Mouse (Mus musculus) brain, embryonic 14.5 days (tissue): Measurements from ENCODE around the gene Scai. TPM values are rescaled to one million over a fixed set of nuclear protein-coding genes. Genes with fewer than 3 reads are reported as not detected.

Experiments
- DNase-seq: peaks from one replicate; pipeline ENCODE4 v3.0.0-alpha.2; 2011; ENCODE audit warnings: low read depth
- CTCF ChIP-seq: fragments of 200-500 bp; IDR thresholded peaks from 2 replicates; pipeline ENCODE4 v1.5.1; 2012; ENCODE audit warnings: inconsistent platforms, mild to moderate bottlenecking, moderate library complexity, borderline replicate concordance; ENCODE audit not compliant: insufficient read depth, insufficient read length; ENCODE audit errors: extremely low read depth
- POLR2A ChIP-seq: fragments of 200-500 bp; IDR thresholded peaks from 2 replicates; pipeline ENCODE4 v1.6.1; 2012; ENCODE audit warnings: mild to moderate bottlenecking, inconsistent platforms, borderline replicate concordance; ENCODE audit not compliant: poor library complexity, insufficient read depth, insufficient read length, severe bottlenecking; ENCODE audit errors: extremely low read depth
- polyA plus RNA-seq: library from polyadenylated mRNA; depleted of rRNA; stranded (reverse); fragments of >200 nt; gene quantifications from 2 replicates; pipeline ENCODE4 v1.2.3, GENCODE M21; 2012; rRNA removed

Gene Scai
- 15.2 and 15.9 TPM in 2 replicates for polyA plus RNA-seq

GRCm38 (mm10) chr2:39190561-39191056 is at the start of gene Scai:
Gene Scai (minus strand): TSS chr2:39190734.
- DNase-seq, result peak; percentile 100
- TF ChIP-seq POLR2A (peak; percentile 80; the same call in 1 of the 2 replicates), CTCF (peak; percentile 83)

DNA sequence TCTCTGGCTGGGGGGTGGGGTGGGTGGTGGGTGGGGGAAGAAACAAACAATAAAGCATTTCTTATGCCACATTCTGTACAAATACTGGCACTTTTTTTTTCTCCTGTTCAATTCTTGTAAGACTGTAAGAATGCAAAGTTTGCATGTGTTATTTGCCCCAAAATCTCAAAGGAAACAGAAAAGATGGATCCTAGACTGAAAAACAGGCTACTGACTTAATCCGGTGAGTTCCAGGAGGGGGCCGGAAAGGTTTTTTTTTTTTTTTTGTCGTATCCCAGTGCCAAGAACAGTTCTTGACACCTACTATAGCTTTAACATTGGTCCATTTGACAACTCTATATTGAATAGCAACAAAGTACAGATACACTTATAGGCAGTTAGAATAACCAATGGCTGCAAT is 36.2 kb upstream of the Scai start:
- TF ChIP-seq CTCF, result no peak
- DNase-seq, result peak; percentile 9

DNA sequence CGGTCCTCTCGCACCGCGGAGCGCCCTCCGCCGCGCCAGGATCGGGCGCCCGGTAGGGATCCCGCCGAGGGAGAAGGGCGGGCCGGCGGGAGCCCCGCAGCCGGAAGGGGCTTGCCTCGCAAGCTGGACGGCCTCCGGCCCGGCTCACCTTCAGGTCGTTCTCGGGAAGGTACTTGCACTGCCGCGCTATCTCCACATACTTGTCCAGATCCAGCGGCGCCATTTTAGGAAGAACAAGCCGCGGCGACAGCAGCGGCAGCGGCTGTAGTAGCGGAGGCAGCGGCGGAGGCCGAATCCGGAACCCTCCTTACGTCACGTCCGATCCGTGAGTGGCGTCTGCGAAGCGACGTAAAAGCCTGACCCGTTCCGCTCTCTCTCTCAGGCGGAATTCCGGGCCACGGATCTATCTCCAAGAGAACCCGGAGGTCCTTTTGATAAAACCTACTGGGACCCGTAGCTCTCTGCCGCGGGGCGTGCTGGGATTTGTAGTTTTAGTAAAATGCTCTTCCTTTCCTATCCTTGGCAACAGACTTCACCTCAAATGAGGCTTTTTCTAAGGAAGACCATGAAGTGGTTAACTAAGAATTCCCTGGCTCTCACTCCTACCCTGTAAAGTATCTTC is 35.6 kb upstream of the Scai start, which contains the start of gene Ppp6c:
Gene Ppp6c (minus strand): TSS at position 433 of the 622 bp plus-strand sequence.
- TF ChIP-seq CTCF, result no peak
- TF ChIP-seq POLR2A, result peak; percentile 79; the same call in 1 of the 2 replicates
- peak; percentile 100 for DNase-seq

- DNase-seq, result peak; percentile 14
Observed at GRCm38 (mm10) chr2:39225331-39226018, 34.9 kb upstream of the Scai start.

GRCm38 (mm10) chr2:39224621-39225020 is 34.1 kb upstream of the Scai start:
- TF ChIP-seq CTCF (no peak), POLR2A (no peak)
- DNase-seq, result peak; percentile 14

DNA sequence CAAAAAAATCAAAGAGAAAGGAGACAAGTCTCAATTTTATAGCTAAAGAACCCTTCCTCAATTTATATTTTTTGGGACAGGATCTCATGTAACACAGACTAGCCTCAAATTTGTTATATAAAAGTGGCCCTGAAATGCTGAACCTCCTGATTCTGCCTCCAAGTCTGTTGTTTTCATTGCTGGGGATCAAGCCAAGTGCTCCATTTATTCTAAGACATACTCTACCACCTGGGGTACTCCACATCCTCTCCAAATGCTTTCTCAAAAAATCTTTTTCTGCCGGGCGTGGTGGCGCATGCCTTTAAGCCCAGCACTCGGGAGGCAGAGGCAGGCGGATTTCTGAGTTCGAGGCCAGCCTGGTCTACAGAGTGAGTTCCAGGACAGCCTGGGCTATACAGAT is 29.5 kb upstream of the Scai start:
- no peak for DNase-seq
- no peak for TF ChIP-seq POLR2A
- TF ChIP-seq CTCF, result no peak

DNA sequence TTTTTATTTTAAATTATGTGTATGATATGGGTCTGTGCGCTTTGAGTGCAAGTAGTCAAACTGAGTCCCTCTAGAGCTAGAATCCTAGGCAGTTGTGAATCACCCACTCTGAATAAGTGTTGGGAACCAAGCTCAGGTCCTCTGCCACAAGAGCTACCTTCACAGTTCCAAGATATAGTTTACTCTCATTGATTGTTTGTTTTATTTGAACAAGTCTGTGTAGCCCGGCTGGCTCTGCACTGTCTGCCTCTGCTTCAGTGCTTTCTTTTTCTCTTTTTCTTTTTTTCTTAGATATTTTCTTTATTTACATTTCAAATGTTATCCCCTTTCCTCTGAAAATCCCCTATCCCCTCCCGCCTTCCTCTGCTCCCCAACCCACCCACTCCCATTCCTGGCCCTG is 28.5 kb upstream of the Scai start:
- no peak for DNase-seq
- TF ChIP-seq POLR2A (no peak), CTCF (no peak)

DNA sequence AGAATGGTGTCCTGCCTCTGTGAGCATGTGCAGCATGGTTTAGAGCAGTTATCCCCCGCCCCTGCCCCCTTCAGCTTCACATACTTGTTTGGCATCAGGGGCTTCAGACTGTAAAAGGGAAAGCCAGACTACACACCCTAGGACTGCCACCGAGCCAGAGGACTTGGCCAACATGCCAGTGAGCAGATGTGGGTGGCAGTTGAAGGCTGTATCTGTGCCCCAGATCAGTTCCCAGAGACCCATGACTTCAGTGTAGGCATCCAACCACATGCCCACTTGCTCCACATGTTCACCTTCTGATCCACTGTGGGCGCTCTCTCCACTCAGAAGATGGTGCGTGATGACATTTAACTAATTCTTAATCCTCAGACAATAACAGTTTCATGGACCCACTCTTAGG is 26.6 kb upstream of the Scai start:
- DNase-seq, result no peak
- no peak for TF ChIP-seq CTCF
- TF ChIP-seq POLR2A, result no peak

DNA sequence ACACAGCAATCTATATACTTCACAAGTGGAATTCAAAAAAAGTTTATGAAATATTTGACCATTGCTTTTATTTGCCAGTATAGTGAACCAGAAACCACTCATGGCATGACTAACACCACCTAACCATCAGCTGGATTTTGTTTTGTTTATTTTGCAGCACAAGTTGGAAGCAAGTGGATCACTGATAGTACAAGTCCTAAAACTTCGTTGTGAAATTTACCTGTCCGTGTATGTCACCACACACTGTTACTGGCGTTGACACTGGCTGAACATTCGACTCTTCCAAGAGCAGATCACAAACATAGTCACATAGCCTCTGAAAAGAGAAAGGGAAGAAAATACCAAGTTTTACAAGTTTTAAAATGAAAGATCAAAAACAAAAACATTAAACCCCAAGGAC is 20.2 kb upstream of the Scai start:
- no peak for DNase-seq
- TF ChIP-seq CTCF (no peak), POLR2A (no peak)

DNA sequence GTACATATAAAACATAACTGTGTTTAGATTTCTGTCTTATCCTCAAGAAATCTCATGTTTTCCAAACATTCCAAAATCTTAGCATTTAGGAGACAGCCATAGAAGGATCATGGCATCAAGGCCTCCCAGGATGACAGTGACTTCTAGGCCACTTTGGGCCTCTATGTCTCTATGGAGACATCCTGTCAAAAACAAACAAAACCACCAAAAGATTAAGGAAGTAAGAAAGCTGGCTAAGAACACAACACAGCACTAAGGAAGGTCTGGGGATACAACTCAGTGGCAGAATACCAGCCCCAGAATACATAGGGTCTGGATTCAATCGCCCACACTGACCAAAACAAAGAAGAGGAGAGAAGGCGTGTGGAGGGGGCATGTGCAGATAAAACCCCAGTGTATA is 12.8 kb upstream of the Scai start:
- no peak for DNase-seq
- TF ChIP-seq CTCF, result no peak
- TF ChIP-seq POLR2A, result no peak

DNA sequence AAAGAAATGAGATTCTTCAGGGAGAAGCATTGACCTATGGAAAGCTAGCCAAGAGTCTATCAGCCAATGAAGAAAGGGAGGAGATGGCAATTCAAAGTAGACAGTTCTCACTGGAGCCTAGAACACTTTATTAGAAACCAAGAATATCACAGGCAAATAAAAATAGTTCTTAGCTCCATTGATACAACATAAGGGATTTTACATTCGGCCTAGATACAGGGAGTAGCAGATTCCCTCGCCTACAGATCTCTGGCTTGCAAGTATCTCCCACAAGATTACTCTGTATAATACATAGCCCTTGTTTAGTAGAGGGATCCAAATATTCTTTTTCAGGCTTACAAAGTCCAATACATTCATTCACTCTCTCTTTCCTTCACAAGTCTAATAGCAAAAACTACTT is 4.3 kb upstream of the Scai start:
- no peak for TF ChIP-seq CTCF
- no peak for TF ChIP-seq POLR2A
- no peak for DNase-seq

GRCm38 (mm10) chr2:39189961-39190560 is 473 bp downstream of the Scai start:
- DNase-seq, result no peak
- TF ChIP-seq POLR2A, result no peak
- TF ChIP-seq CTCF, result no peak
